Mouse (Mus musculus) CD4-positive, CD25-positive, alpha-beta regulatory T cell (primary cell): Measurements from ENCODE around the gene Gm7358. TPM values are rescaled to one million over a fixed set of nuclear protein-coding genes. Genes with fewer than 3 reads are reported as not detected.

Experiments used
- polyA plus RNA-seq: library from polyadenylated mRNA; unstranded; fragments of 100-300 nt; shearing (Covaris generic); gene quantifications from one replicate; pipeline ENCODE4 v1.2.1, GENCODE M21; 2017

Gene Gm7358
- polyA plus RNA-seq = not detected

DNA sequence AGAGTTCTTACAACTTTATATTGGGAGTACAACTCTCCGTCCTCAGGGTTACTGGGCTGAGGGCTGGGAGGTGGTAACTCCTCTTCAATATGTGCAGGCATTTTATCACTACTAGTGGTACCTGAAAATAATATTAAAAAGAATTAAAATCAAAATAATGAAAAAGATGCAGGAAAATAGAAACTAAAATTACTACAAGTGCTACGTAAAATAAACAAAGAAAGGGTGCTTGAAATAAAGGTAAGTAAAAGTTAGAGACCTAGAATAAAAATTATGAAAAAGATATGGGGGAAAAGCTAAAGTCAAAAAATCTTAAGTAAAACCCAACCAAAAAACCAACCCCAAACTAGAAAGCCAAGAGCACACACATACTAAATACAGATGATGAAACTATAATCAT, at the start of gene Gm7358:
TSS of gene Gm7358 (minus strand) at position 101 of the 400 bp plus-strand sequence.

Other genes starting within 250 kb of the Gm7358 start
- not detected for gene Gm7168, start 111.2 kb downstream of the Gm7358 start, polyA plus RNA-seq
- not detected for gene Gm7356, start 55.8 kb downstream of the Gm7358 start, polyA plus RNA-seq
- not detected for gene Dact2, start 144.8 kb upstream of the Gm7358 start, polyA plus RNA-seq
- 0.08 TPM for gene Smoc2, start 220.0 kb upstream of the Gm7358 start, polyA plus RNA-seq